Mouse (Mus musculus): Measurements from ENCODE around the gene Btbd35f5. TPM values are rescaled to one million over a fixed set of nuclear protein-coding genes. Genes with fewer than 3 reads are reported as not detected.
"Not testable (repeated sequence)": the region's sequence is repeated elsewhere in the genome, so short reads cannot be mapped to it uniquely, and the experiment has no call there.

The Btbd35f5 gene
- not detected in 2 replicates for polyA plus RNA-seq (2015; fragmentation: Nextera tagmentation; extraction: Ambion mirVana)

GRCm38 (mm10) chrX:32973597-32973996 lies at the start of gene Btbd35f5:
Btbd35f5 (plus strand) TSS chrX:32973897.
- WGBS: no CpG with 5 or more reads among the region's 3 CpGs
- not testable (repeated sequence) for H3K36me3 ChIP-seq (ENCODE audit: control insufficient read depth, insufficient read depth); H3K9me3 ChIP-seq (replicated peaks; ENCODE audit: control insufficient read depth, low read length); H3K27me3 ChIP-seq (ENCODE audit: control insufficient read depth, insufficient read depth, low read length); ATAC-seq (replicated peaks; ENCODE audit: extremely low read depth, insufficient read depth, low FRiP score); H3K4me1 ChIP-seq (ENCODE audit: control insufficient read depth, insufficient read depth, low read length); H3K4me2 ChIP-seq (ENCODE audit: low read depth, low read length); H3K9ac ChIP-seq (ENCODE audit: low read length); H3K4me3 ChIP-seq (ENCODE audit: low read length); H3K27ac ChIP-seq (ENCODE audit: low read length)

GRCm38 (mm10) chrX:32941468-32941867 lies 32.2 kb upstream of the Btbd35f5 start, which contains the start of gene Gm21789:
Gm21789 (plus strand) TSS chrX:32941768.
- not testable (repeated sequence) for H3K4me3 ChIP-seq (ENCODE audit: low read length); H3K9ac ChIP-seq (ENCODE audit: low read length); ATAC-seq (replicated peaks; ENCODE audit: extremely low read depth, insufficient read depth, low FRiP score); H3K4me1 ChIP-seq (ENCODE audit: control insufficient read depth, insufficient read depth, low read length); H3K4me2 ChIP-seq (ENCODE audit: low read depth, low read length); H3K27me3 ChIP-seq (ENCODE audit: control insufficient read depth, insufficient read depth, low read length); H3K27ac ChIP-seq (ENCODE audit: low read length); H3K9me3 ChIP-seq (replicated peaks; ENCODE audit: control insufficient read depth, low read length); H3K36me3 ChIP-seq (ENCODE audit: control insufficient read depth, insufficient read depth)
- no CpG with 5 or more reads among the region's 1 CpGs for WGBS

Other genes with a start within 250 kb of the Btbd35f5 start
- gene Btbd35f21, start 247.8 kb upstream of the Btbd35f5 start, polyA plus RNA-seq (2015; fragmentation: Nextera tagmentation; extraction: Ambion mirVana): not detected in 2 replicates
- gene Btbd35f30, start 79.3 kb upstream of the Btbd35f5 start, polyA plus RNA-seq (2015; fragmentation: Nextera tagmentation; extraction: Ambion mirVana): not detected in 2 replicates
- not detected in 2 replicates for gene Gm21789, start 32.1 kb upstream of the Btbd35f5 start, polyA plus RNA-seq (2015; fragmentation: Nextera tagmentation; extraction: Ambion mirVana)

Measured in heart, embryonic 16.5 days (tissue).